Mouse (Mus musculus) stomach, embryonic 14.5 days (tissue): ENCODE data around the gene Ints6. TPM values are rescaled to one million over a fixed set of nuclear protein-coding genes. Genes with fewer than 3 reads are reported as not detected.

Source experiments
- ATAC-seq: fragments of 200-750 bp; cut with Nextera tagmentation; 2 replicates; pipeline ENCODE4 v1.8.0; 2017; ENCODE audit warnings: low read depth, moderate TSS enrichment; ENCODE audit not compliant: insufficient number of reproducible peaks, insufficient read depth, low FRiP score
- H3K27ac ChIP-seq: fragments of 300-500 bp; sonication (generic); 2 replicates; pipeline ENCODE4 v1.5.1; 2014; ENCODE audit warnings: mild to moderate bottlenecking, low read length, moderate library complexity, mixed read lengths
- H3K27me3 ChIP-seq: fragments of 300-500 bp; sonication (generic); 2 replicates; pipeline ENCODE4 v1.6.1; 2014; ENCODE audit warnings: low read length, control low read depth, mixed read lengths; ENCODE audit not compliant: control insufficient read depth, insufficient read depth
- H3K36me3 ChIP-seq: fragments of 300-500 bp; sonication (generic); 2 replicates; pipeline ENCODE4 v1.6.1; 2014; ENCODE audit warnings: mild to moderate bottlenecking, control low read depth, low read length, moderate library complexity, mixed read lengths; ENCODE audit not compliant: control insufficient read depth, insufficient read depth
- H3K4me1 ChIP-seq: fragments of 300-500 bp; sonication (generic); 2 replicates; pipeline ENCODE4 v1.6.1; 2014; ENCODE audit warnings: low read length, control low read depth, mixed read lengths; ENCODE audit not compliant: control insufficient read depth, insufficient read depth
- H3K4me2 ChIP-seq: fragments of 300-500 bp; sonication (generic); replicated peaks from 2 replicates; pipeline ENCODE4 v1.6.1; 2014; ENCODE audit warnings: low read depth, low read length, control low read depth
- H3K4me3 ChIP-seq: fragments of 300-500 bp; sonication (generic); 2 replicates; pipeline ENCODE4 v1.5.1; 2014; ENCODE audit warnings: low read depth, low read length, control low read depth
- H3K9ac ChIP-seq: fragments of 300-500 bp; sonication (generic); replicated peaks from 2 replicates; pipeline ENCODE4 v1.6.1; 2014; ENCODE audit warnings: low read depth, mild to moderate bottlenecking, control low read depth, low read length, moderate library complexity, mixed read lengths
- H3K9me3 ChIP-seq: fragments of 300-500 bp; sonication (generic); 2 replicates; pipeline ENCODE4 v1.6.1; 2016; ENCODE audit warnings: low read depth, low read length, control low read depth; ENCODE audit not compliant: control insufficient read depth
- WGBS: fragments of 180-500 bp; shearing (Covaris S2); extraction: QIAGEN DNeasy Blood & Tissue Kit; methylation state at CpG from one replicate; pipeline ENCODE4 v1.1.7; 2014; 5-methylcytosine and 5-hydroxymethylcytosine counted together
- polyA plus RNA-seq: library from polyadenylated mRNA; unstranded; fragments of >200 nt; fragmentation: Nextera tagmentation; extraction: Ambion mirVana; gene quantifications from 2 replicates; pipeline ENCODE4 v1.2.1, GENCODE M21; 2014

Ints6 gene
- polyA plus RNA-seq, 1 experiment from 2014 or later = 36.6 TPM

GRCm38 (mm10) chr14:62782981-62783380 lies 22.0 kb upstream of the Ints6 start:
- H3K36me3 ChIP-seq = no peaks in the 10 kb centered on the region

DNA sequence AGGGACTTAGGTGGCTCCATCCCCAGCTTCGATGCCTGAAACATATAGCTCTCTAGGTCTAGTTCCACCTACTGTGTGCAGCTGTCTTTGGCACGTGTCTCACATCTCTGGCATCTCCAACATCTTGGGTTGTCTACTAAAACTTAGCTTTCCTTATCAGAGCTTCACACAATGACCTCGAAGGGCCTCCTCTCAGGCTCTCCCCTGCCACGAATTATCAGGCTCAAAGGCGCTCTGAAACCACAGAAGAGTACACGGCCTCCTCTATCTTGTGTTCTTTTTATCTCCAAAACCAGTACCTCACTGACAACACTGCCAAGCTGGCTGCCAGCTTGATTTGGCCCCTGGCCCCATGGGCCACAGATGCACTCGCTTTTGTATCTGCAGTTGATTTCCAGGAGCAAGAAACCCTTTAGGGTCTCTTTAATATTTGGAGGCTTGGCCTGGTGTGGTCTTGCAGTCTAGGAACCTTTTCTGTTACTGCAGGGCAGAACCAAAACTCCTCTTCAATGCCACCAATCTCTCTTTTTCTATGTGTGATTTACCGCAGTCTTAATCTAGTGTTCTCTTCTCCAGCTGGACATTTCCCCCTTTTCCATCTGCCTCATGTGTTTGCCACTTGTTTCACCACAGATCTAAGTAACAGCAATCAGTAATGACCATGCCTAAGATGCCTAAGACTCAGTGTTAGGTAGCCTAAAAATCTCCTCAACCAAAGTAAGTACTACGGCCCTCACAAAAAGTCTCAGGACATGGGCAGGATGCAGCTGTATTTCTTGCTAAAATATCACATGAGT lies 19.7 kb upstream of the Ints6 start:
- 0 out of 2 replicates have a peak, but pooled peaks cover 4% of the 10 kb centered on the region for H3K9me3 ChIP-seq
- H3K4me1 ChIP-seq = no peaks in the 10 kb centered on the region
- no peak for ATAC-seq
- no peak overlapping the region for H3K9ac ChIP-seq
- 74% methylated on average over 9 of the region's 9 CpGs for WGBS
- no peaks in the 10 kb centered on the region for H3K36me3 ChIP-seq
- no peak overlapping the region for H3K4me3 ChIP-seq
- no peak overlapping the region for H3K4me2 ChIP-seq
- H3K27ac ChIP-seq = no peak overlapping the region
- H3K27me3 ChIP-seq = no peaks in the 10 kb centered on the region

More at GRCm38 (mm10) chr14:62782981-62783380, 22.0 kb upstream of the Ints6 start:
- H3K9ac ChIP-seq = no peak overlapping the region
- WGBS = 76% methylated on average over 5 of the region's 5 CpGs
- no peaks in the 10 kb centered on the region for H3K4me1 ChIP-seq
- ATAC-seq = no peak
- H3K27me3 ChIP-seq = no peaks in the 10 kb centered on the region
- no peak overlapping the region for H3K27ac ChIP-seq
- H3K4me2 ChIP-seq = no peak overlapping the region
- H3K9me3 ChIP-seq = no peaks in the 10 kb centered on the region
- H3K4me3 ChIP-seq = no peak overlapping the region

- Histone ChIP-seq H3K4me1 (no peaks in the 10 kb centered on the region), H3K27me3 (no peaks in the 10 kb centered on the region), H3K9me3 (0 out of 2 replicates have a peak, but pooled peaks cover 4% of the 10 kb centered on the region), H3K9ac (no peak overlapping the region), H3K27ac (no peak overlapping the region), H3K4me3 (no peak overlapping the region), H3K36me3 (no peaks in the 10 kb centered on the region), H3K4me2 (no peak overlapping the region)
- WGBS = 94% methylated on average over 9 of the region's 9 CpGs
- no peak for ATAC-seq
These were observed 17.1 kb upstream of the Ints6 start for GRCm38 (mm10) chr14:62778095-62778494.

DNA sequence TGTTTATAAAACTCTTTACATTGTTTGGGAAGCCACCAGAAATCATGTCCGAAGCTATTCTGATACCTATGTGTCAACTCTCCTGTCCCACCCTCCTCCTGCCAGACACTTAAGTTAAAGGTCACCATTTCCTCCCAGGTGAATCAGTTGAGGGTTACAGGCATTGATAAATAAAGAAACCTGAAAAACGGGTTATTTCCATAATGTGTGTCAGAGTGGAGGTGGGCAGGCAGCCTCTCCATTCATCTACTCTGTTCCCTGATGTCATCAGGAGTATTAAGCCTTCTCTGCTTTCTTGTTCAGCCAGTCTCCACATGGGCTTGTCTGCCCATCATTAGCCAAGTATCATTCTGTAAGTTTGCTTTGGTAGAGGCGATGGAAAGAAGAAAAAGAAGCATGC lies 14.1 kb upstream of the Ints6 start:
- Histone ChIP-seq H3K4me3 (no peak overlapping the region), H3K4me1 (no peaks in the 10 kb centered on the region), H3K36me3 (no peaks in the 10 kb centered on the region), H3K9me3 (0 out of 2 replicates have a peak, but pooled peaks cover 4% of the 10 kb centered on the region), H3K9ac (no peak overlapping the region), H3K4me2 (no peak overlapping the region), H3K27ac (no peak overlapping the region), H3K27me3 (no peaks in the 10 kb centered on the region)
- WGBS = 49% methylated on average over 3 of the region's 3 CpGs
- ATAC-seq = no peak

GRCm38 (mm10) chr14:62774246-62774645 lies 13.3 kb upstream of the Ints6 start:
- no peak overlapping the region for H3K9ac ChIP-seq
- H3K27me3 ChIP-seq = no peaks in the 10 kb centered on the region
- WGBS = 79% methylated on average over 3 of the region's 3 CpGs
- no peak overlapping the region for H3K4me3 ChIP-seq
- no peaks in the 10 kb centered on the region for H3K36me3 ChIP-seq
- H3K9me3 ChIP-seq = 0 out of 2 replicates have a peak, but pooled peaks cover 4% of the 10 kb centered on the region
- no peak overlapping the region for H3K27ac ChIP-seq
- no peak overlapping the region for H3K4me2 ChIP-seq
- ATAC-seq = no peak
- H3K4me1 ChIP-seq = no peaks in the 10 kb centered on the region

DNA sequence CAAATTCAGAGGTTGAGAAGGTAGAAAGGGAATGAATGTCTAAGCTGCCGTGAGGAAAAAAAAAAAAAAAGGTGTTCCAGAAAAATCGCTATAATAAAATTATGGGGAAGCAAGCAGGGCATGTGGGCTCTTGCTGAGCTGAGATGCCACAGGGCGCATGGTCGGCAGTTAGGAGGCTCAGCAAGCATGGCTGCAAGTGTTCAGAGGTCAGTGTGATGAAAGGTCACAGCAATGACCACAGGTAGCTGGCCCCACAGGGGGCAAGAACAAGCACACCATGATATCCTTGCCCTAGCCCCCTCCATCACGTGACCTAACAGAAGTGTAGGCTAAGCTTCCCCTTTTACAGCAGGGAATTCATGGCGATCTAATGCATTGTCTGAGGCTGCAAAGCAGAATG lies 12.8 kb upstream of the Ints6 start:
- no peaks in the 10 kb centered on the region for H3K36me3 ChIP-seq
- 0 out of 2 replicates have a peak, but pooled peaks cover 4% of the 10 kb centered on the region for H3K9me3 ChIP-seq
- no peak overlapping the region for H3K4me2 ChIP-seq
- no peak overlapping the region for H3K9ac ChIP-seq
- no peaks in the 10 kb centered on the region for H3K4me1 ChIP-seq
- H3K27ac ChIP-seq = no peak overlapping the region
- WGBS = 76% methylated on average over 6 of the region's 6 CpGs
- H3K27me3 ChIP-seq = no peaks in the 10 kb centered on the region
- no peak overlapping the region for H3K4me3 ChIP-seq
- ATAC-seq = no peak

- H3K9me3 ChIP-seq = no peaks in the 10 kb centered on the region
- H3K4me1 ChIP-seq = no peaks in the 10 kb centered on the region
- 63% methylated on average over 2 of the region's 2 CpGs for WGBS
- no peak overlapping the region for H3K9ac ChIP-seq
- no peak overlapping the region for H3K27ac ChIP-seq
- ATAC-seq = no peak
- H3K36me3 ChIP-seq = no peaks in the 10 kb centered on the region
- no peaks in the 10 kb centered on the region for H3K27me3 ChIP-seq
- no peak overlapping the region for H3K4me3 ChIP-seq
- no peak overlapping the region for H3K4me2 ChIP-seq
These were observed 4.4 kb upstream of the Ints6 start for GRCm38 (mm10) chr14:62765398-62765797.

- no peak overlapping the region for H3K27ac ChIP-seq
These were observed 3.4 kb upstream of the Ints6 start for GRCm38 (mm10) chr14:62764371-62764770.

More at GRCm38 (mm10) chr14:62764371-62764770, 3.4 kb upstream of the Ints6 start:
- 79% methylated on average over 5 of the region's 5 CpGs for WGBS
- Histone ChIP-seq H3K27me3 (no peaks in the 10 kb centered on the region), H3K9me3 (no peaks in the 10 kb centered on the region), H3K4me2 (no peak overlapping the region), H3K9ac (no peak overlapping the region), H3K4me1 (no peaks in the 10 kb centered on the region), H3K4me3 (no peak overlapping the region), H3K36me3 (no peaks in the 10 kb centered on the region)
- ATAC-seq = no peak
